Mouse (Mus musculus): Measurements from ENCODE around the gene Mroh9. TPM values are rescaled to one million over a fixed set of nuclear protein-coding genes. Genes with fewer than 3 reads are reported as not detected.

The Mroh9 gene
- polyA plus RNA-seq, 1 experiment = 10.5 TPM

DNA sequence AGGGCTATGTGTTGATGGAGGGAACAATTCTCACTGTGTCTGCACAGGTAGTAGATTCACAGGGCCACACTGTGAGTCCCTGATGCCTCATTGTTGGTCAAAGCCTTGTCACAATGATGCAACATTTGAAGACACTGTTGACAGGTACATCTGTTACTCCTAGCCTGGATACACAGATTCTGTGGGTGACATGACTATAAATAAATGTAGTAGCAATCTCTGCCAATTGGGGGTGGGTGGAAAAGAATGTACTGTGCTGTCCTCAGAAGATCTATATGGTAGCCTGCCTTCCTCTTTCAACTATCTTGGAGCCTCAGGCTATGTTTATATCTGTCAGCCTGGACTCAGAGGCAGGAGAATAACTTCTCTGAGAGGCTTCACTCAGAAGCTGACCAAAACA is 62.4 kb downstream of the Mroh9 start:
- no peak overlapping the region for H3K27ac ChIP-seq (ENCODE audit: control insufficient read depth, insufficient read depth, low read depth, low read length)
- no peak for TF ChIP-seq CTCF (IDR thresholded peaks at IDR 0.05; ENCODE audit: control insufficient read depth, insufficient read depth, insufficient replicate concordance, low read depth, low read length)
- TF ChIP-seq POLR2A (IDR thresholded peaks at IDR 0.05; ENCODE audit: control insufficient read depth, low read depth, low read length) = no peak
- no peaks in the 10 kb centered on the region for H3K4me1 ChIP-seq (ENCODE audit: control insufficient read depth, insufficient read depth, low read length)
- H3K36me3 ChIP-seq (ENCODE audit: control insufficient read depth, insufficient read depth, low read length) = no peaks in the 10 kb centered on the region
- no peak overlapping the region for H3K4me3 ChIP-seq (ENCODE audit: control insufficient read depth, low read depth, low read length)
- no peaks in the 10 kb centered on the region for H3K27me3 ChIP-seq (ENCODE audit: control insufficient read depth, insufficient read depth, low read length)

DNA sequence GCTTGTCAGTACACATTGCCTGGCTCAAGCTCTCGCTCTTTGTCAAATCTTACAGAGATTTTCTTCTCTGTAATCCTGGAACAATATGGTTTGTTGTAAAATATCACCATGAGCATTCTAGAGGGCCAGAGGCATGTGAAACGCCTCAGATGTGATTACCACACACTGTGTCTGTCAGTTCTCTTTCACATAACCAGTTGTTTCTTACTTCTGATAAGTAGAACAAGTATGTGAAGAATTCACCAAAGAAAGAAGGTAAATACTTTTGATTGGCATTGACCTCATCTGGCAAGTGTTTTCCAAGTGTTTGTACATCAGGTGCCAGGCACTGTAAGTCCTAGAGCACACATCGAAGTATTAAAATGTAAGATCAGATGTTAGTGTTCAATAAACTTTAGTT is 76.2 kb downstream of the Mroh9 start:
- Histone ChIP-seq H3K27me3 (ENCODE audit: control insufficient read depth, insufficient read depth, low read length) (no peaks in the 10 kb centered on the region), H3K36me3 (ENCODE audit: control insufficient read depth, insufficient read depth, low read length) (no peaks in the 10 kb centered on the region), H3K4me3 (ENCODE audit: control insufficient read depth, low read depth, low read length) (no peak overlapping the region), H3K4me1 (ENCODE audit: control insufficient read depth, insufficient read depth, low read length) (no peaks in the 10 kb centered on the region), H3K27ac (ENCODE audit: control insufficient read depth, insufficient read depth, low read depth, low read length) (no peak overlapping the region)
- TF ChIP-seq POLR2A (IDR thresholded peaks at IDR 0.05; ENCODE audit: control insufficient read depth, low read depth, low read length) (no peak), CTCF (IDR thresholded peaks at IDR 0.05; ENCODE audit: control insufficient read depth, insufficient read depth, insufficient replicate concordance, low read depth, low read length) (no peak)

DNA sequence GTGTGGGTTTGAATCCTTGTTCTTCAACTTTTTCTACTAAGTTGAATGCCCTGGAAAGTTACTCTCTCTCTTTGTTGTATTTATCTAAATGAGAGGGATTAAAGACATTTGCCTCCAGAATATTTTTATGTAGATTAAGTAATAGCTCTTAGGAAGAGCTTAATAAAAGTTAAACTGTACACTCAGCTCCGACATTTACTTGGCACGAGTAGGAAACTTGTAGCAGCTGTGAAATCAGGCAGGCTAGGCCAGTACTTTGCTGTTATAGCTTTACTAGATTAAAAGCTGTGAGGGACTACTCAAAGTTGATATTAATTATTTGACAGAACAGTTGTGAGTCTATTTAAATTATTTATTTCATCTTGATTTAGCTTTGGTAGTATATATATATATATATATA is 82.0 kb downstream of the Mroh9 start:
- H3K36me3 ChIP-seq (ENCODE audit: control insufficient read depth, insufficient read depth, low read length) = no peaks in the 10 kb centered on the region
- no peak overlapping the region for H3K27ac ChIP-seq (ENCODE audit: control insufficient read depth, insufficient read depth, low read depth, low read length)
- H3K4me3 ChIP-seq (ENCODE audit: control insufficient read depth, low read depth, low read length) = no peak overlapping the region
- no peaks in the 10 kb centered on the region for H3K27me3 ChIP-seq (ENCODE audit: control insufficient read depth, insufficient read depth, low read length)
- TF ChIP-seq CTCF (IDR thresholded peaks at IDR 0.05; ENCODE audit: control insufficient read depth, insufficient read depth, insufficient replicate concordance, low read depth, low read length) (no peak), POLR2A (IDR thresholded peaks at IDR 0.05; ENCODE audit: control insufficient read depth, low read depth, low read length) (no peak)
- H3K4me1 ChIP-seq (ENCODE audit: control insufficient read depth, insufficient read depth, low read length) = no peaks in the 10 kb centered on the region

DNA sequence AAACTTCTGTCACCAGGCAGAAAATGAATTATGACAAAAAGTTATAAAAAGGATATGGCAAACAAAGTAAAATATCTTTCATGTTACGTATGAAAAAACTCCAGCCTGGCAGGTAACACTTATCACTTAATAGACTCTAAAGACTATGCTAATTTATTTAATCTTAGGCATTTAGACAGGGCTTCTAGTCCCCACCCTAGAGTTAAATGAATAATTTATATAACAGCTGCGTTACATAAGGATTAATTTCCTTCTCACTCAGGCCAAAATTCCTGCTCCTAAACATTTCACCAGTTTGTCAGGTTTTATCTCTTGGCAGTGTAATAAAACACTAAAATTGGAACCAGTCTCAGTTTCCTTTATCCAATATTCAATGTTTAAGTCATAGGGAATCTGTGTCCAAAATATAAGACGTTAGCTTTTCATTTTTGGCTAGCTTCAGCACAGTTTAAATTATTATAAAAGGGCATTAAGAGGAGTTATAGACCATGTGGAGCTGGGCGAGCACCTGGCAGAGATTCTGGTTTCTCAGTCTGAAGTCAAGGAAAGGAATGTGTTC is 84.1 kb downstream of the Mroh9 start:
- H3K27ac ChIP-seq (ENCODE audit: control insufficient read depth, insufficient read depth, low read depth, low read length) = no peak overlapping the region
- no peaks in the 10 kb centered on the region for H3K27me3 ChIP-seq (ENCODE audit: control insufficient read depth, insufficient read depth, low read length)
- no peak overlapping the region for H3K4me3 ChIP-seq (ENCODE audit: control insufficient read depth, low read depth, low read length)
- TF ChIP-seq POLR2A (IDR thresholded peaks at IDR 0.05; ENCODE audit: control insufficient read depth, low read depth, low read length) = no peak
- H3K36me3 ChIP-seq (ENCODE audit: control insufficient read depth, insufficient read depth, low read length) = no peaks in the 10 kb centered on the region
- no peaks in the 10 kb centered on the region for H3K4me1 ChIP-seq (ENCODE audit: control insufficient read depth, insufficient read depth, low read length)

DNA sequence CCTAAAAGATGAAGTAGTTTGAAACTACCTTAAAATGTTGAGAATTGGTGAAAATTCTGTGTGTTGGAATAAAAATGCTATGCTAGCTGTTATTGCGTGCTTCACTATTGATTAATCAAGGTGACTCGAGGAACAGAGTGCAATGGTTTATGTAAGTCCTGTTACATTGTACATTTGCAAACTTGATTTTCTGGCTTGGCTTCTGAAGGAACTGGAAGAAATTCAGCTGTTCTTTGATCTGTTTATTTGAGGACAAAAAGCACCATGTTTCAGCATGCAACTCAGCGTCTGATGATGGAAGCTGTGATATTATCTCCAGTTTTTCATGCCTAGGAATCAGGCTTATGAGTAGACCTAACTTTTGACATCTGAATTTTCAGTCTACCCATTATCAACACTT is 97.9 kb downstream of the Mroh9 start:
- Histone ChIP-seq H3K4me1 (ENCODE audit: control insufficient read depth, insufficient read depth, low read length) (no peaks in the 10 kb centered on the region; the same call in 1 of the 2 replicates), H3K27me3 (ENCODE audit: control insufficient read depth, insufficient read depth, low read length) (no peaks in the 10 kb centered on the region), H3K27ac (ENCODE audit: control insufficient read depth, insufficient read depth, low read depth, low read length) (no peak overlapping the region), H3K4me3 (ENCODE audit: control insufficient read depth, low read depth, low read length) (no peak overlapping the region), H3K36me3 (ENCODE audit: control insufficient read depth, insufficient read depth, low read length) (no peaks in the 10 kb centered on the region)
- TF ChIP-seq CTCF (IDR thresholded peaks at IDR 0.05; ENCODE audit: control insufficient read depth, insufficient read depth, insufficient replicate concordance, low read depth, low read length) (no peak), POLR2A (IDR thresholded peaks at IDR 0.05; ENCODE audit: control insufficient read depth, low read depth, low read length) (no peak)

DNA sequence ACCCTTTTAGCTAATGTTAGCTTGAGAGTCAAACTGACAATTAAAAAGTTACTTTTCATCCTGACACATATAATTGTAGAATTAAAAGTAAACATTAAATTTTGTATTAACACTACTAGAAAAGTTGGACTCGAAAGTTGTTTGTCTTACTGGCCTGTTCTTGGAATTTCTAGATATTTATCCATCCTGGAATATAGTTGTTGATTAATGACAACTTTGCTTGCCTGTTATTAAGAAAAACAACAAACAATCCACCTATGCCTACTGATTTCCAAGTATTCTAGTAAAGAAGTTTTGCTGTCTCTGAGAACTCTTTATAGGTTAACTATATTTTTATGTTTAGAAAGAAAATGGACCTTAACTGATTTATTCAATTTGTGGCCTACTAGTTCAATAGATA is 98.7 kb downstream of the Mroh9 start:
- Histone ChIP-seq H3K36me3 (ENCODE audit: control insufficient read depth, insufficient read depth, low read length) (no peaks in the 10 kb centered on the region), H3K4me3 (ENCODE audit: control insufficient read depth, low read depth, low read length) (no peak overlapping the region), H3K27ac (ENCODE audit: control insufficient read depth, insufficient read depth, low read depth, low read length) (no peak overlapping the region), H3K4me1 (ENCODE audit: control insufficient read depth, insufficient read depth, low read length) (no peaks in the 10 kb centered on the region; the same call in 1 of the 2 replicates), H3K27me3 (ENCODE audit: control insufficient read depth, insufficient read depth, low read length) (no peaks in the 10 kb centered on the region)
- TF ChIP-seq CTCF (IDR thresholded peaks at IDR 0.05; ENCODE audit: control insufficient read depth, insufficient read depth, insufficient replicate concordance, low read depth, low read length) (no peak), POLR2A (IDR thresholded peaks at IDR 0.05; ENCODE audit: control insufficient read depth, low read depth, low read length) (no peak)

DNA sequence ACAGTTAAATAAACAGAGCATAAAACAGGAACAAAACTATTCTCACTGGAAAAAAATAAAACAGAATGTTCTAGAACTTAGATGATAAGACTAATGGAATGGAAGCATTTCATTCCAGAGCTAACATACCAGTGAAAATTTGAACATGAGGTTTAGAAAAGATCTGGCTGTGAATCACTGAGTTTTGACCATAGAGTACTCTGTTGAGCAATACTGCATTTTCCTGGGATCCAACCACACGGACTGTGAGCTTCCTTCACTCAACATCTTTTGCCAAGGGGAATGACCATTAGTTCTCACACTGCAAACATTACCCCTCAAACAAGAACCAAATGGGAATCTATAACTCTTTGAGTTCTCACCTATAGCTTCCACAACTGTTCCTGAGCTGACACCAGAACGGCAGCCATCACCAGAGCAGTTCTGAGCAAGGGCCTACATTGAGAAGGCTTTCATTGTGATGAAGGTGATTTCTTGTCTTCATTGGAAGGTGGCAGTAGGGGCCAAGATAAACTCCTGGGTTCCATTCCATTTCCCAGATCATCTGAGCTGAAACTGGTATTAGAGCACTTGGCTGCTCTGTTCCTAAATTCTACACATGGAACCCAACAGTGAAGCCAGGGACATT is 99.2 kb downstream of the Mroh9 start:
- Histone ChIP-seq H3K4me1 (ENCODE audit: control insufficient read depth, insufficient read depth, low read length) (no peaks in the 10 kb centered on the region; the same call in 1 of the 2 replicates), H3K27ac (ENCODE audit: control insufficient read depth, insufficient read depth, low read depth, low read length) (no peak overlapping the region), H3K4me3 (ENCODE audit: control insufficient read depth, low read depth, low read length) (no peak overlapping the region), H3K27me3 (ENCODE audit: control insufficient read depth, insufficient read depth, low read length) (no peaks in the 10 kb centered on the region), H3K36me3 (ENCODE audit: control insufficient read depth, insufficient read depth, low read length) (no peaks in the 10 kb centered on the region)
- TF ChIP-seq CTCF (IDR thresholded peaks at IDR 0.05; ENCODE audit: control insufficient read depth, insufficient read depth, insufficient replicate concordance, low read depth, low read length) (no peak), POLR2A (IDR thresholded peaks at IDR 0.05; ENCODE audit: control insufficient read depth, low read depth, low read length) (no peak)
